Mouse (Mus musculus) midbrain, postnatal 0 days (tissue): ENCODE results near the gene St3gal5. TPM values are rescaled to one million over a fixed set of nuclear protein-coding genes. Genes with fewer than 3 reads are reported as not detected.

Experiments used
- ATAC-seq: fragments of 200-750 bp; cut with Nextera tagmentation; 2 replicates; pipeline ENCODE4 v1.8.0; 2017; ENCODE audit warnings: moderate number of reproducible peaks, mild to moderate bottlenecking, moderate TSS enrichment, moderate library complexity; ENCODE audit not compliant: low FRiP score
- DNase-seq: peaks from one replicate; pipeline ENCODE4 v3.0.0-alpha.2; 2015; ENCODE audit warnings: low spot score
- H3K27ac ChIP-seq: fragments of 300-500 bp; sonication (generic); 2 replicates; pipeline ENCODE4 v1.5.1; 2014; ENCODE audit warnings: low read depth, mild to moderate bottlenecking, low read length, mixed read lengths
- H3K27me3 ChIP-seq: fragments of 300-500 bp; sonication (generic); 2 replicates; pipeline ENCODE4 v1.6.1; 2014; ENCODE audit warnings: low read length, control low read depth, mixed read lengths; ENCODE audit not compliant: insufficient read depth
- H3K36me3 ChIP-seq: fragments of 300-500 bp; sonication (generic); 2 replicates; pipeline ENCODE4 v1.6.1; 2014; ENCODE audit warnings: low read length, control low read depth, mixed read lengths; ENCODE audit not compliant: insufficient read depth
- H3K4me1 ChIP-seq: fragments of 300-500 bp; sonication (generic); 2 replicates; pipeline ENCODE4 v1.6.1; 2014; ENCODE audit warnings: mild to moderate bottlenecking, control low read depth, antibody characterized with exemption, low read length, mixed read lengths; ENCODE audit not compliant: insufficient read depth
- H3K4me2 ChIP-seq: fragments of 300-500 bp; sonication (generic); 2 replicates; pipeline ENCODE4 v1.6.1; 2014; ENCODE audit warnings: low read depth, mild to moderate bottlenecking, low read length, mixed read lengths; ENCODE audit not compliant: poor library complexity, severe bottlenecking
- H3K4me3 ChIP-seq: fragments of 300-500 bp; sonication (generic); 2 replicates; pipeline ENCODE4 v1.5.1; 2014; ENCODE audit warnings: low read depth, mild to moderate bottlenecking, low read length, moderate library complexity
- H3K9ac ChIP-seq: fragments of 300-500 bp; sonication (generic); replicated peaks from 2 replicates; pipeline ENCODE4 v1.6.1; 2014; ENCODE audit warnings: mild to moderate bottlenecking, low read length, moderate library complexity, mixed read lengths; ENCODE audit not compliant: poor library complexity, severe bottlenecking
- H3K9me3 ChIP-seq: fragments of 300-500 bp; sonication (generic); 2 replicates; pipeline ENCODE4 v1.6.1; 2016; ENCODE audit warnings: low read length, control low read depth
- CTCF ChIP-seq: IDR thresholded peaks from 2 replicates; pipeline ENCODE4 v1.5.1; 2016; ENCODE audit warnings: antibody characterized with exemption, mild to moderate bottlenecking
- WGBS: fragments of 180-500 bp; shearing (Covaris S2); extraction: QIAGEN DNeasy Blood & Tissue Kit; methylation state at CpG from one replicate; pipeline ENCODE4 v1.1.7; 2014; 5-methylcytosine and 5-hydroxymethylcytosine counted together
- polyA plus RNA-seq: library from polyadenylated mRNA; unstranded; fragments of >200 nt; fragmentation: Nextera tagmentation; extraction: Ambion mirVana; gene quantifications from 2 replicates; pipeline ENCODE4 v1.2.1, GENCODE M21; 2015
- total RNA-seq: library from RNA; depleted of rRNA; stranded (reverse); fragments of >200 nt; gene quantifications from 2 replicates; pipeline ENCODE4 v1.2.3, GENCODE M21; 2014

St3gal5 gene
- total and polyA plus RNA-seq, 2 experiments from 2014 or later, result 24.0 to 51.9 TPM

- H3K9me3 ChIP-seq, result no peaks in the 10 kb centered on the region
- no peak overlapping the region for H3K4me2 ChIP-seq
- DNase-seq (no peak), ATAC-seq (no peak)
- no peak overlapping the region for H3K4me3 ChIP-seq
- H3K4me1 ChIP-seq, result no peaks in the 10 kb centered on the region
- TF ChIP-seq CTCF, result no peak
- WGBS, result 94% methylated on average over 9 of the region's 9 CpGs
- H3K27ac ChIP-seq, result no peak overlapping the region
- H3K36me3 ChIP-seq, result peaks cover 4% of the 10 kb centered on the region; the same call in 1 of the 2 replicates
- no peaks in the 10 kb centered on the region for H3K27me3 ChIP-seq
- no peak overlapping the region for H3K9ac ChIP-seq
These were observed 42.3 kb downstream of the St3gal5 start for GRCm38 (mm10) chr6:72139508-72140193.

GRCm38 (mm10) chr6:72140371-72140770 is 43.0 kb downstream of the St3gal5 start:
- TF ChIP-seq CTCF, result no peak
- WGBS, result 83% methylated on average over 8 of the region's 8 CpGs
- no peak overlapping the region for H3K27ac ChIP-seq

DNA sequence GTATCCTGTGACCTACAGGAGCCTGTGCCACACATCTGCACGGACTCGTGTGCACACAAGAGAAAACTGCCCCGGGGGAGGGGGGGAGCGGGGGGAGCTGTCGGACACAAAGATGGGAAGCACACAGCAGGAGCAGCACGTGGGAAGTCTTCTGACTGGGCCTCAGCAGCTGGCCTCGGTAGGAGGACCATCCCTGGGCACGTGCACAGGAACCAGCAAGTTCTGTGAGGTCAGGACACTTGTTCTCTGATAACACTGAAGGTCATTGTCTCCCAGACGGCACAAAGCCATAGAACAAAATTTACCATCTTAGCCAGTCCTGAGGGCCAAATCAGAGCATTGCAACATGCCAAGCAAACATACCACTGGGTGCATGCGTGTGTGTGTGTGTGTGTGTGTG is 43.8 kb downstream of the St3gal5 start:
- Histone ChIP-seq H3K4me2 (no peak overlapping the region), H3K4me1 (no peaks in the 10 kb centered on the region), H3K27me3 (no peaks in the 10 kb centered on the region), H3K36me3 (peaks cover 4% of the 10 kb centered on the region; the same call in 1 of the 2 replicates), H3K27ac (no peak overlapping the region), H3K9ac (no peak overlapping the region), H3K9me3 (no peaks in the 10 kb centered on the region), H3K4me3 (no peak overlapping the region)
- DNase-seq (no peak), ATAC-seq (no peak)
- 73% methylated on average over 10 of the region's 10 CpGs for WGBS
- no peak for TF ChIP-seq CTCF

More at GRCm38 (mm10) chr6:72140371-72140770, 43.0 kb downstream of the St3gal5 start:
- Histone ChIP-seq H3K9me3 (no peaks in the 10 kb centered on the region), H3K4me1 (no peaks in the 10 kb centered on the region), H3K4me3 (no peak overlapping the region), H3K27me3 (no peaks in the 10 kb centered on the region), H3K4me2 (no peak overlapping the region), H3K36me3 (peaks cover 4% of the 10 kb centered on the region; the same call in 1 of the 2 replicates), H3K9ac (no peak overlapping the region)
- no peak for DNase-seq
- no peak for ATAC-seq

- Histone ChIP-seq H3K4me1 (no peaks in the 10 kb centered on the region), H3K9me3 (no peaks in the 10 kb centered on the region), H3K4me3 (no peak overlapping the region), H3K27ac (no peak overlapping the region), H3K27me3 (no peaks in the 10 kb centered on the region), H3K36me3 (no peaks in the 10 kb centered on the region), H3K9ac (no peak overlapping the region), H3K4me2 (no peak overlapping the region)
- WGBS, result 96% methylated on average over 4 of the region's 4 CpGs
- no peak for TF ChIP-seq CTCF
- no peak for DNase-seq
- ATAC-seq, result no peak
These were observed 45.2 kb downstream of the St3gal5 start for GRCm38 (mm10) chr6:72142561-72142960.

GRCm38 (mm10) chr6:72144353-72144752 is 47.0 kb downstream of the St3gal5 start:
- Histone ChIP-seq H3K4me1 (no peaks in the 10 kb centered on the region), H3K27ac (no peak overlapping the region), H3K9me3 (no peaks in the 10 kb centered on the region), H3K4me2 (no peak overlapping the region), H3K9ac (no peak overlapping the region), H3K4me3 (no peak overlapping the region), H3K27me3 (no peaks in the 10 kb centered on the region), H3K36me3 (peaks cover 9% of the 10 kb centered on the region)
- no peak for ATAC-seq
- TF ChIP-seq CTCF, result no peak
- WGBS, result 74% methylated on average over 7 of the region's 7 CpGs
- no peak for DNase-seq

- no peak overlapping the region for H3K4me3 ChIP-seq
- H3K36me3 ChIP-seq, result peaks cover 20% of the 10 kb centered on the region
- TF ChIP-seq CTCF, result no peak
- no peaks in the 10 kb centered on the region for H3K9me3 ChIP-seq
- no peak overlapping the region for H3K4me2 ChIP-seq
- DNase-seq (peak; percentile 34), ATAC-seq (0 out of 2 replicates have a peak, but pooled peaks have one; percentile 27)
- WGBS, result 91% methylated on average over 14 of the region's 14 CpGs
- no peak overlapping the region for H3K27ac ChIP-seq
- H3K4me1 ChIP-seq, result no peaks in the 10 kb centered on the region
- no peak overlapping the region for H3K9ac ChIP-seq
- no peaks in the 10 kb centered on the region for H3K27me3 ChIP-seq
These were observed 49.4 kb downstream of the St3gal5 start for GRCm38 (mm10) chr6:72146803-72147202.
